Comparison of ENCODE assay signal across 13 mouse cellular contexts in genomic region chr6:43292041-43292440, GRCm38 (mm10). TPM values are rescaled to one million over a fixed set of nuclear protein-coding genes. Genes with fewer than 3 reads are reported as not detected.
DNase-seq lines count a peak whose midpoint lies in the region; ATAC-seq lines count a peak whose summit lies in the region.
"Had no signal": no experiment of that assay in that cellular context is flagged by ENCODE, and none has a peak within 500 bp of the region (broad histone marks: within the 10 kb centered on the region; RNA-seq: fewer than 3 reads in every experiment).

No protein-coding gene starts in this region.

- no peak overlapping the region for H3K4me2 ChIP-seq in intestine, embryonic 14.5 days (ENCODE audit: low read length)
- H3K4me2 ChIP-seq: embryonic facial prominence, embryonic 13.5 days; neural tube, embryonic 12.5 days had no signal

- no peak overlapping the region for H3K4me3 ChIP-seq in intestine, embryonic 14.5 days (ENCODE audit: low read depth, low read length)
- H3K4me3 ChIP-seq: embryonic facial prominence, embryonic 13.5 days; megakaryocyte, embryonic 14.5 days; neural tube, embryonic 12.5 days had no signal

- H3K36me3 ChIP-seq in intestine, embryonic 14.5 days (ENCODE audit: control insufficient read depth, insufficient read depth, low read length) = peaks cover 20% of the 10 kb centered on the region
- H3K36me3 ChIP-seq: neural tube, embryonic 12.5 days had no signal

- H3K9ac ChIP-seq in intestine, embryonic 14.5 days (ENCODE audit: low read length) = no peak overlapping the region
- H3K9ac ChIP-seq: embryonic facial prominence, embryonic 13.5 days; neural tube, embryonic 12.5 days had no signal

- ATAC-seq in intestine, embryonic 14.5 days (replicated peaks; ENCODE audit: low FRiP score, low TSS enrichment, low read depth) = peak; percentile 64

- peaks cover 19% of the 10 kb centered on the region for H3K4me1 ChIP-seq in intestine, embryonic 14.5 days (replicated peaks; ENCODE audit: control insufficient read depth, insufficient read depth, low read length)
- H3K4me1 ChIP-seq: neural tube, embryonic 12.5 days had no signal

- DNase-seq in heart, adult 11 months = peak; percentile 81
- no peak for DNase-seq in heart, adult 8-10 months (ENCODE audit: low spot score)
- DNase-seq in 3134 (ENCODE audit: extremely low read depth, insufficient read length, low spot score) = peak; percentile 60
- no peak for DNase-seq in intestine, embryonic 14.5 days (ENCODE audit: low spot score)
- peak; percentile 71 for DNase-seq in large intestine, adult 2 months (ENCODE audit: low read depth, low spot score)
- DNase-seq in left cerebral cortex, adult 11 months (ENCODE audit: low spot score) = no peak
- no peak for DNase-seq in layer of hippocampus, postnatal 14 days (ENCODE audit: low spot score in 2 of 2)
- DNase-seq in cerebellum, adult 11-12 months = no peak
- DNase-seq: right cerebral cortex, postnatal 25 days; thymus, adult 18-20 months had no signal

- H3K27me3 ChIP-seq in intestine, embryonic 14.5 days (replicated peaks; ENCODE audit: control insufficient read depth, insufficient read depth, low read length) = no peaks in the 10 kb centered on the region
- H3K27me3 ChIP-seq: neural tube, embryonic 12.5 days had no signal

- WGBS in intestine, embryonic 14.5 days = 48% methylated on average over 3 of the region's 3 CpGs
- 14% methylated on average over 3 of the region's 3 CpGs for WGBS in large intestine, adult 2 months

- H3K27ac ChIP-seq in intestine, embryonic 14.5 days (ENCODE audit: low read depth) = peak overlapping the region; percentile 69; the same call in 1 of the 2 replicates
- H3K27ac ChIP-seq: embryonic facial prominence, embryonic 13.5 days; neural tube, embryonic 12.5 days had no signal

- no peaks in the 10 kb centered on the region for H3K9me3 ChIP-seq in intestine, embryonic 14.5 days (ENCODE audit: control insufficient read depth, low read length)
- H3K9me3 ChIP-seq: embryonic facial prominence, embryonic 13.5 days; megakaryocyte, embryonic 14.5 days; neural tube, embryonic 12.5 days had no signal

RNA-seq across cellular contexts. Expression of gene Nobox, which starts 17.3 kb away (rescaled TPM):
- not detected for total RNA-seq in heart, adult 8-10 months (2022)
- not detected in 2 replicates for polyA plus RNA-seq in intestine, embryonic 14.5 days (2014; fragmentation: Nextera tagmentation; extraction: Ambion mirVana)
- polyA plus RNA-seq in large intestine, adult 2 months (2012; rRNA removed) = not detected in 2 replicates
- not detected for total RNA-seq in layer of hippocampus, postnatal 14 days (2021)
- polyA plus RNA-seq: embryonic facial prominence, embryonic 13.5 days; neural tube, embryonic 12.5 days had no signal

RNA-seq across cellular contexts. Expression of gene Arhgef5, which starts 26.7 kb away (rescaled TPM):
- 10 to 100 TPM; 13.7 to 16.9 (median 15.6) TPM for total RNA-seq in heart, adult 8-10 months (2022)
- polyA plus RNA-seq in intestine, embryonic 14.5 days (2014; fragmentation: Nextera tagmentation; extraction: Ambion mirVana) = 17.3 and 20.3 TPM in 2 replicates
- 43.0 and 64.8 TPM in 2 replicates for polyA plus RNA-seq in large intestine, adult 2 months (2012; rRNA removed)
- 1 to 10 TPM; 2.5 to 4.9 TPM for total RNA-seq in layer of hippocampus, postnatal 14 days (2021)

Comparison
In these comparisons a context has a peak if more than half of its experiments do, and no peak if none do; other contexts are left out.
1. DNase-seq: peak in heart, adult 11 months (single experiment), 3134 (single experiment) and large intestine, adult 2 months (single experiment); none in heart, adult 8-10 months (single experiment), intestine, embryonic 14.5 days (single experiment), left cerebral cortex, adult 11 months (single experiment), layer of hippocampus, postnatal 14 days (0 of 2) and cerebellum, adult 11-12 months (single experiment).